ENCODE assay signal across 10 mouse cellular contexts in genomic region chrX:12645531-12646304, GRCm38 (mm10). TPM values are rescaled to one million over a fixed set of nuclear protein-coding genes. Genes with fewer than 3 reads are reported as not detected.
A peak's percentile ranks its signal among the peaks of the same experiment; 100 is the strongest.
DNase-seq lines count a peak whose midpoint lies in the region; ATAC-seq lines count a peak whose summit lies in the region.
"Had no signal": no experiment of that assay in that cellular context is flagged by ENCODE, and none has a peak within 500 bp of the region (broad histone marks: within the 10 kb centered on the region; RNA-seq: fewer than 3 reads in every experiment).

No protein-coding gene starts in this region.

- no peak overlapping the region for H3K9ac ChIP-seq in embryonic facial prominence, embryonic 14.5 days (ENCODE audit: low read depth, low read length)
- H3K9ac ChIP-seq: limb, embryonic 13.5 days had no signal

- peak; percentile 30 for DNase-seq in embryonic facial prominence, embryonic 14.5 days (ENCODE audit: low spot score)
- DNase-seq in embryonic facial prominence, embryonic 10.5 days (ENCODE audit: low spot score), result no peak
- peak; percentile 29 for DNase-seq in layer of hippocampus, adult 11-12 months (ENCODE audit: low spot score)
- DNase-seq in layer of hippocampus, postnatal 25 days (ENCODE audit: extremely low spot score in 1 of 2, low spot score in 1 of 2), result no peak
- peak; percentile 43 for DNase-seq in cerebellum, adult 11 months
- no peak for DNase-seq in embryo, embryonic 10.5 days (ENCODE audit: low spot score)
- DNase-seq: gastrocnemius, adult 2 months had no signal

- no peak for ATAC-seq in embryonic facial prominence, embryonic 14.5 days (ENCODE audit: low read depth)
- ATAC-seq in megakaryocyte progenitor cell, adult 5-6 weeks (replicated peaks; ENCODE audit: poor library complexity), result peak; percentile 48
- no peak for ATAC-seq in megakaryocyte, adult 5-6 weeks (ENCODE audit: poor library complexity, severe bottlenecking)

- no peaks in the 10 kb centered on the region for H3K9me3 ChIP-seq in embryonic facial prominence, embryonic 14.5 days (ENCODE audit: control insufficient read depth, low read length)
- H3K9me3 ChIP-seq in embryonic facial prominence, embryonic 10.5 days, result no peaks in the 10 kb centered on the region
- H3K9me3 ChIP-seq: limb, embryonic 13.5 days had no signal

- H3K27ac ChIP-seq in embryonic facial prominence, embryonic 14.5 days (replicated peaks; ENCODE audit: low read depth, low read length), result no peak overlapping the region
- no peak overlapping the region for H3K27ac ChIP-seq in embryonic facial prominence, embryonic 10.5 days (replicated peaks)
- H3K27ac ChIP-seq: gastrocnemius, adult 2 months; limb, embryonic 13.5 days had no signal

- H3K4me2 ChIP-seq in embryonic facial prominence, embryonic 14.5 days (ENCODE audit: low read depth, low read length), result no peak overlapping the region
- H3K4me2 ChIP-seq: limb, embryonic 13.5 days had no signal

- no peaks in the 10 kb centered on the region for H3K4me1 ChIP-seq in embryonic facial prominence, embryonic 14.5 days (ENCODE audit: control insufficient read depth, insufficient read depth, low read length)
- no peaks in the 10 kb centered on the region for H3K4me1 ChIP-seq in embryonic facial prominence, embryonic 10.5 days
- H3K4me1 ChIP-seq: limb, embryonic 13.5 days had no signal

- no peak overlapping the region for H3K4me3 ChIP-seq in embryonic facial prominence, embryonic 14.5 days (ENCODE audit: low read depth, low read length)
- H3K4me3 ChIP-seq in embryonic facial prominence, embryonic 10.5 days, result no peak overlapping the region
- H3K4me3 ChIP-seq: gastrocnemius, adult 2 months; limb, embryonic 13.5 days had no signal

- 55% methylated on average over 12 of the region's 12 CpGs for WGBS in embryonic facial prominence, embryonic 14.5 days
- WGBS in embryonic facial prominence, embryonic 10.5 days, result 71% methylated on average over 12 of the region's 12 CpGs

- H3K27me3 ChIP-seq in embryonic facial prominence, embryonic 14.5 days (replicated peaks; ENCODE audit: control insufficient read depth, insufficient read depth, low read length), result no peaks in the 10 kb centered on the region
- peaks cover 5% of the 10 kb centered on the region for H3K27me3 ChIP-seq in embryonic facial prominence, embryonic 10.5 days (replicated peaks; ENCODE audit: low read depth, poor library complexity, severe bottlenecking)
- H3K27me3 ChIP-seq: limb, embryonic 13.5 days had no signal

- 0 out of 2 replicates have a peak, but pooled peaks cover 4% of the 10 kb centered on the region for H3K36me3 ChIP-seq in embryonic facial prominence, embryonic 14.5 days (ENCODE audit: control insufficient read depth, insufficient read depth, low read length)
- peaks cover 8% of the 10 kb centered on the region for H3K36me3 ChIP-seq in embryonic facial prominence, embryonic 10.5 days (replicated peaks)

RNA-seq across cellular contexts. Expression of gene 1810030O07Rik, which starts 27.8 kb away (rescaled TPM):
- polyA plus RNA-seq in embryonic facial prominence, embryonic 14.5 days (2014; fragmentation: Nextera tagmentation; extraction: Ambion mirVana), result 32.6 and 36.5 TPM in 2 replicates
- 34.0 and 37.5 TPM in 2 replicates for polyA plus RNA-seq in embryonic facial prominence, embryonic 10.5 days (2016; fragmentation: Nextera tagmentation; extraction: Ambion mirVana)
- total RNA-seq in layer of hippocampus, postnatal 25 days (2021), result 10 to 100 TPM; 13.7 to 18.7 TPM
- total RNA-seq in megakaryocyte progenitor cell, adult 5-6 weeks (2015), result 59.1 and 64.5 TPM in 2 replicates
- total RNA-seq in megakaryocyte progenitor cell, adult 5-6 weeks (2017), result 35.2 and 37.3 TPM in 2 replicates
- total RNA-seq in megakaryocyte, adult 5-6 weeks (2015), result 50.4 and 57.7 TPM in 2 replicates
- total RNA-seq in megakaryocyte, adult 5-6 weeks (2017), result 33.8 and 34.6 TPM in 2 replicates

RNA-seq across cellular contexts. Expression of gene Atp6ap2, which starts 58.1 kb away (rescaled TPM):
- polyA plus RNA-seq in embryonic facial prominence, embryonic 14.5 days (2014; fragmentation: Nextera tagmentation; extraction: Ambion mirVana), result 77.6 and 77.7 TPM in 2 replicates
- polyA plus RNA-seq in embryonic facial prominence, embryonic 10.5 days (2016; fragmentation: Nextera tagmentation; extraction: Ambion mirVana), result 52.7 and 54.6 TPM in 2 replicates
- 100 to 1,000 TPM; 177 to 202 TPM for total RNA-seq in layer of hippocampus, postnatal 25 days (2021)
- total RNA-seq in megakaryocyte progenitor cell, adult 5-6 weeks (2015), result 218 and 255 TPM in 2 replicates
- 166 and 171 TPM in 2 replicates for total RNA-seq in megakaryocyte progenitor cell, adult 5-6 weeks (2017)
- total RNA-seq in megakaryocyte, adult 5-6 weeks (2015), result 120 and 144 TPM in 2 replicates
- total RNA-seq in megakaryocyte, adult 5-6 weeks (2017), result 87.9 and 102 TPM in 2 replicates

Comparison
In these comparisons a context has a peak if more than half of its experiments do, and no peak if none do; other contexts are left out.
1. DNase-seq: peak in embryonic facial prominence, embryonic 14.5 days (single experiment), layer of hippocampus, adult 11-12 months (single experiment) and cerebellum, adult 11 months (single experiment); none in embryonic facial prominence, embryonic 10.5 days (single experiment), layer of hippocampus, postnatal 25 days (0 of 2) and embryo, embryonic 10.5 days (single experiment).